Mouse (Mus musculus) layer of hippocampus, adult 11-12 months (tissue): ENCODE measurements around the gene Dlg2.

Experiments used
- DNase-seq: peaks from one replicate; pipeline ENCODE4 v3.0.0; 2022; ENCODE audit warnings: low spot score

Dlg2 gene

DNA sequence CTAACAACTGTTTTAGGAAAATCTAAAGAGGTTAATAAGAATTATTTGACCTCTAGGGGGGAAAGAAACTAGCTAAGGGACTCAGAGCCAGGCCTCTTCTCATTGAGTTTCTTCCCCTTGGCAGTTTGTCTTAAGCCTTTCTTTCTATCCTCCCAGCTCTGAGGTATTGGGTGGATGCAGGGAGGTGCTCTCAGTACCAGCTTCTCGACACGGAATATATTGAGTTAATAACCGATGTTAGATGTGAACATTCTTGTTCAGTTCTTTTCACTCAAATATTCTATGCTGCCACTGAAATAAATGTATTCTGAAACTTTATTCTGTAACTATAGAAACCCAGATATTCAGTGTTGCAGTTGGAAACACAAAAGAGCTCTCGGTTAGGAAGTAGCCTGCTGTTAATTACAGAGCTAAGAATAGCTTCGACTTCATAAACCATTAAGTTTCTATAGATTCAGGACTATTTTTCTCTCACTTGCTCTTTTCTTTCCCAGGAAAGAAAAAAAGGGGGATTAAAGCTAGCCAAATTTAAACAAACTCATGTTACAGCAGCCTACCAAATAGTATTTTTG is 1907.5 kb downstream of the Dlg2 start:
- no peak for DNase-seq

GRCm38 (mm10) chr7:92392052-92392640 is 1915.7 kb downstream of the Dlg2 start:
- no peak for DNase-seq

- no peak for DNase-seq
These were observed 1920.3 kb downstream of the Dlg2 start for GRCm38 (mm10) chr7:92396783-92397182.

DNA sequence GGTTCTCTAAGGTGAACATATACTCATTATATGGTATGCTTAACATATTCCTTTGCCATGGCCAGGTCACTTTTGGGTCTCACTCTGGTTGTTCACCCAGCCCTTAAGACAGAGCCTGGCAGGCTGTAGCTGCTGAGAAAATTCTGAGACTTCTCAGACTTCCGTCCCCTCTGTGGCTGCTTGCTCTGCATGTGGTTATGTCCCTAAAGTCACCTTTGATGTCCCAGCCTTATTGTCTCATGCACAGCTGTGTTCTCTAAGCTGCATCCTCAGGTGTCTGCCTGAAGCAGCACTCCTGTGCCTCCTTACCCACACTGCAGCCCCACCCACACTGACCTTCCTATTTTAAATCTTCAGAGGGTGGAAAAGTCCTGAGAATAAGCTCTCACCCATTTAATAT is 1922.4 kb downstream of the Dlg2 start:
- no peak for DNase-seq

DNA sequence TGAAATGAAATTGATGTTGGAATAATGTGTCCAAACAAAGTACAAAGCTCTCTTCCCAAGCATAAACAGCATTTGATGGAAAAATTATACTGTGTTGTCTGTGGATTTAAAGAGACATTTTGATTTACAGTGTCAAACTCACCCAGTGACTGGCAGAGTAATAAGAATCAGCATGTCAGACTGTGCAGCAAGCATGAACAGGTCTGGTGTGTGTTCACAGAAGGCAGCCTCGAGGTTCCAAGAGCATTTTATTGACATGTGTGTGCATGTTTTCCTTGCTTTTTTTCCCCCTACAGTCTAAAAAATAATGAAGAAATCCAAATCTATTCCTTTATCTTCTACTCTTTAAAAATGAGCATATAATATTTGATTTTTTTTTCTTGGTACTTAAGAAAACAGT is 1924.1 kb downstream of the Dlg2 start:
- DNase-seq: no peak

GRCm38 (mm10) chr7:92401001-92401688 is 1924.7 kb downstream of the Dlg2 start:
- no peak for DNase-seq

- DNase-seq: no peak
These were observed 1932.0 kb downstream of the Dlg2 start for GRCm38 (mm10) chr7:92408479-92408878.

DNA sequence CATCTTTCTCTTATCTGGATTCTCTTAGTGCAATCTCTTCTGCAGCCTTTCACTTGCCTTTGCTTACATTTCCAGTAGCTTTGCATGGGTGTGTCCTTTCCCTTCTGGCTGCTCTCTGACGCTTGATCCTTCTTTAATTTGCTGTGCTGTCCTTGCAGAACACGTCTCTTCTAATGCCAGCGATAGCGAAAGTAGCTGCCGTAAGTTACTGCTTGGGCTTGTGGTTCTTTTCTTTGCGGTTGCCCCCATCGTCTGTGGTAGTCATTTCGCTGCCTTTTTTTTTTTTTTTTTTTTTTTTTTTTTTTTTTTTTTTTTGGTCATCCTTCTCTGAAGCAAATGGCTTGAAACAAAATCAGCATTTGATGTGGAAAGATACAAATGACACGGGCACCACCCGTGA is 1944.0 kb downstream of the Dlg2 start:
- DNase-seq: no peak

GRCm38 (mm10) chr7:92423017-92423416 is 1946.5 kb downstream of the Dlg2 start:
- DNase-seq: no peak

DNA sequence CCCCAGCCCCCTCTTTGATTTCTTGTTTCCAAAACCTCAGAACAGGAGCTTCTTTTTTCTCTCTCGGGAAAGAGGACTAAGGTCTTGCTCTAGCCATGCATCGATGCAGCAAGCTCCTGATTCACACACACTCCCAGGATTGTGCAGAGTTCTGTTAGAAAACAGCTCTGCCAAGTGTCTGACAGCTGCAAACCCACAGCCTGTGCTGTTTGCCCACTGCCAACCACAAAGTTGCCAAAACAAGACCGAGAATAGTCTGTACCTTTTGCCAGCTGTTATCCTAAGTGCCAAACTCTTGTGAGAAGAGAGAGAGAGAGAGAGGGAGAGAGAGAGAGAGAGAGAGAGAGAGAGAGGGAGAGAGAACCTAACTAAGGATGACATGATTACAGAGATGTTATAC is 1948.2 kb downstream of the Dlg2 start:
- no peak for DNase-seq

- no peak for DNase-seq
These were observed 1950.8 kb downstream of the Dlg2 start for GRCm38 (mm10) chr7:92427280-92427679.

- no peak for DNase-seq
These were observed 1952.2 kb downstream of the Dlg2 start for GRCm38 (mm10) chr7:92428629-92429028.

GRCm38 (mm10) chr7:92430254-92430653 is 1953.8 kb downstream of the Dlg2 start:
- DNase-seq: no peak

GRCm38 (mm10) chr7:92437168-92437567 is 1960.7 kb downstream of the Dlg2 start:
- DNase-seq: no peak

GRCm38 (mm10) chr7:92439503-92440487 is 1963.3 kb downstream of the Dlg2 start:
- DNase-seq: no peak

DNA sequence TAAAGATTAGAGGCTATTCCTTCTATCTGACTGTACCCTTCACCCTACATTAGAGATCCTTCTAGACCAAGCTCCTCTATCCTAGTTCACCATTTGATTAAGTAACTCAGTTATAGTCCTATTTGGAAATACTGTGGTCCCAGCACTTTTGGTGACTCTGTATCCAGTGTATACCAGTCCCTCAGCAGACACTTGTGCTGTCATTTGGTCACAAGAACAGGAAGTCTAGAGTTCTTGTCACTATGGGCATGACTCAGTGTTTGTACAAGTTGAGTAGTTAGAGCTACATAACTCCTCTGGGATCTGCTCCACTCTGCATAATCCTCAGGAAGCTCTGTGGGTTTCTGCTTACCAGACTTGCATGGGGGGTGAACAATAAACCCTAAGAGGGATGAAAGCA is 1965.1 kb downstream of the Dlg2 start:
- no peak for DNase-seq

DNA sequence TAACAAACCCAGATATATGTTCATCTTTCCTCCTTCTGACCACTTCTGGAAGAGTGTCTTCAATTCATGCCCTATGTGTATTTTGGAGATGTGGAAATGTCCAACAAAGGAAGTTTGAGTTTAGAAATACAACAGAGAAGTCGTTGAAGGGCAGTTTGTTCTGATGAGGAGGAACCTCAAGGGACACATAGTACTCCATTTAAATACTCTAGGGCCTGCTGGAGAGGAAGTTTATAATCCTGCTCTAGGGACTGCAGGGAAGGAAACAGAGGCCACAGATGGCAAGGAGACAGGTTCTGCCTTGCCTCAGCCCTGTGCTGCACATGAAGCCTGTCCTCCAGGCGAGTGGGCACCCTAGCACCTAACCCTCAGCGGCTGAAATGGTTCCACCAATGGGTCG is 1965.6 kb downstream of the Dlg2 start:
- no peak for DNase-seq

GRCm38 (mm10) chr7:92447938-92448337 is 1971.5 kb downstream of the Dlg2 start:
- no peak for DNase-seq

DNA sequence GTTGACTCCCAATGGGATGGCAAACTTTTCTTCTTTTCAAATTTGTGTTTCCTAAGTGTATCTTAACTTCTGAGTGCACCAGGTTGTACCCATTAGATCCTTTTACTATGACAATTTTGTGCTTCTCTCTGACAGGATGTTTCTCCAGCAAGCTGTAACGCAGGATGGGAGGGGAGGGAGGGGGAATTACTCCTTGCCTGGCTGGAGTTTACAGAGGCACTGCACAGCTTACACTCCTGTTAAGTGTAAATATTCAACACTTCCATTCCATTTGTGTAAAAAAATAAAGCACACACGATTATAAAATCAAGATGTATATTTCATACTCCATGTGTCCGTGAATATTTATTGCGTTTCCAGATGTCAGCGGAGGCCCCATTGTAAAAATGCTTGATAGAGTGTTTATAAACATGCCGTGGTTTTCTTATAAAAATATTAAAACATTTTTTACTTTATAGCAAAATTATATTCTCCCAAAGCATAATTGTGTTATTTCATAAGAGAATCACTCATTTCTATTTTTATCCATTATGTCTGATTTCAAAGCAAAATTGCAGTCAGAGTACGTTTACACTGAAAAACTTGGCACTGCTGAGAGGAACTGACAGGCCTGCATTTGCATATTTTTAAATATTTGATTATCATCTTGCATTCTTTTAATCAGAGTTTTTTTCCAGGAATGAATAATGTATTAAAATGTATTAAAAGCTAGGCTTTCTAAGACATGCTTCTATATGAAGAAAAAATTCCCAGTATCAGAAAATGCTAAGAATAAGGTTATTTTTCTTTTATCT is 1972.5 kb downstream of the Dlg2 start:
- DNase-seq: no peak

GRCm38 (mm10) chr7:92454176-92454575 is 1977.7 kb downstream of the Dlg2 start:
- DNase-seq: no peak

DNA sequence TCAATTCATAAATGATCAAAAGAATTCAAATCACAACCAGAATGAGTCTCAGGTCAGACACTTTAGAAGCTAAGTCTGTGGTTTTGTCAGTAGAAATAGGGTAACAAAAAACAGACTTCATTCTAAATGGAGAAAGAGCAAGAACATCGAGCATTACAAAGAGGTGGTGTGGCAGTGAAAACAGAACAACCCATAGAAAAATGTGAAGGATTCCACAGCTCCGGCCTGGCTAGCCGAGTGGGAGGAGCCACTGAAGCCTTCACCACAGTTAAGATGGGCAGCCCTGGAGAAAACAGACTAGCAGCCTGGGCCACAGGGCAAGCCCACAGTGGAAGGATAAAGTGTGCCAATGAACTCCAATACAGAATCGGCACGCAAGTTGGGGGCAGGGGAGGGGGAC is 1979.5 kb downstream of the Dlg2 start:
- no peak for DNase-seq

DNA sequence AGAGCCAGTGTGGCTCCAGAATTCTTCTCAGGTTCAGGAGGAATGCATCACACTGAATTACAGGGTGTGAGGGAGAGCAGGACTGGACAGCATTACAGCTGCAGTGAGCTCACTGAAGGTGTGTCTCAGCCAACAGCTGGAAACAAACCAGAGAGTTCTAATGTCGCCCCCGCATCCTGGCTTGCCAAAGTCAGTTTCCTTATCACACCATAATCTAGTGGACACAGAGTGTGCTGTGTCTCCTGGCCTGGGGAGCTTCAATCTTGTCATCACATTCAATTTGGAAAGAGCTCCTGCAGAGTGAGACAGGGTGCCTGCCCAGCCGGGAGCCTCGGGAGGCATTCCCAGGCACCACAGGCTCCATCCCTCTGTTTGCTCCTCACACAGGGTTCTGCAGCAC is 1981.3 kb downstream of the Dlg2 start:
- DNase-seq: no peak
